Mouse (Mus musculus) MEL (cell line): ENCODE results near the gene Dok7. TPM values are rescaled to one million over a fixed set of nuclear protein-coding genes. Genes with fewer than 3 reads are reported as not detected.

Experiments
- DNase-seq: peaks from one replicate; pipeline ENCODE4 v3.0.0; 2011; ENCODE audit warnings: low read depth, low spot score
- H3K27ac ChIP-seq: 2 replicates; pipeline ENCODE4 v1.5.1; 2012; ENCODE audit warnings: low read depth, mild to moderate bottlenecking, control low read depth, low read length, moderate library complexity; ENCODE audit not compliant: control insufficient read depth
- H3K27me3 ChIP-seq, 2 experiments: fragments of 150-350 bp in 1 of 2; sonication (generic) in 1 of 2; 2 replicates each; pipeline ENCODE4 v1.6.1; 2012; ENCODE audit warnings: low read length in 2 of 2, mild to moderate bottlenecking in 2 of 2, improper control_type of control experiment in 1 of 2, moderate library complexity in 1 of 2; ENCODE audit not compliant: insufficient read depth in 2 of 2, control insufficient read depth in 1 of 2
- H3K36me3 ChIP-seq, 2 experiments: 2 replicates each; pipeline ENCODE4 v1.6.1; 2012 to 2014; ENCODE audit warnings: low read length in 2 of 2, improper control_type of control experiment in 1 of 2, inconsistent platforms in 1 of 2, mild to moderate bottlenecking in 1 of 2; ENCODE audit not compliant: insufficient read depth in 2 of 2, control insufficient read depth in 1 of 2
- H3K4me1 ChIP-seq, 2 experiments: fragments of 150-350 bp in 1 of 2; sonication (generic) in 1 of 2; 2 replicates each; pipeline ENCODE4 v1.6.1; 2012; ENCODE audit warnings: low read length in 2 of 2, improper control_type of control experiment in 1 of 2, mild to moderate bottlenecking in 1 of 2; ENCODE audit not compliant: insufficient read depth in 2 of 2, control insufficient read depth in 1 of 2
- H3K4me3 ChIP-seq, 2 experiments: fragments of 150-350 bp in 1 of 2; sonication (generic) in 1 of 2; 2 replicates each; pipeline ENCODE4 v1.5.1; 2012; ENCODE audit warnings: low read depth in 2 of 2, low read length in 2 of 2, mild to moderate bottlenecking in 2 of 2, moderate library complexity in 2 of 2, control low read depth in 1 of 2, improper control_type of control experiment in 1 of 2; ENCODE audit not compliant: control insufficient read depth in 1 of 2, insufficient read depth in 1 of 2
- H3K79me2 ChIP-seq: 2 replicates; pipeline ENCODE4 v1.6.1; 2012; ENCODE audit warnings: mild to moderate bottlenecking, low read length, moderate library complexity; ENCODE audit not compliant: control insufficient read depth, poor library complexity, insufficient read depth
- H3K9ac ChIP-seq: 2 replicates; pipeline ENCODE4 v1.6.1; 2012; ENCODE audit warnings: low read depth, mild to moderate bottlenecking, control low read depth, low read length, moderate library complexity; ENCODE audit not compliant: control insufficient read depth, poor library complexity, severe bottlenecking
- H3K9me3 ChIP-seq: fragments of 150-350 bp; sonication (generic); replicated peaks from 2 replicates; pipeline ENCODE4 v1.6.1; 2012; ENCODE audit warnings: mild to moderate bottlenecking, low read length, improper control_type of control experiment, moderate library complexity; ENCODE audit not compliant: insufficient read depth
- BHLHE40 ChIP-seq: IDR thresholded peaks from 2 replicates; pipeline ENCODE4 v1.6.1; 2012; ENCODE audit warnings: low read depth, mild to moderate bottlenecking, inconsistent platforms, low read length, improper control_type of control experiment, borderline replicate concordance
- E2F4 ChIP-seq: IDR thresholded peaks from 2 replicates; pipeline ENCODE4 v1.6.1; 2011; ENCODE audit warnings: low read depth, low read length, improper control_type of control experiment, borderline replicate concordance
- ELF1 ChIP-seq: IDR thresholded peaks from 2 replicates; pipeline ENCODE4 v1.6.1; 2014; ENCODE audit warnings: low read depth, mild to moderate bottlenecking, inconsistent platforms, low read length, improper control_type of control experiment, moderate library complexity
- GABPA ChIP-seq: IDR thresholded peaks from 2 replicates; pipeline ENCODE4 v1.6.1; 2012; ENCODE audit warnings: low read depth, mild to moderate bottlenecking, inconsistent platforms, low read length, improper control_type of control experiment, moderate library complexity
- GATA1 ChIP-seq: IDR thresholded peaks from 2 replicates; pipeline ENCODE4 v1.6.1; 2011; ENCODE audit warnings: low read depth, low read length, improper control_type of control experiment
- HCFC1 ChIP-seq: IDR thresholded peaks from 2 replicates; pipeline ENCODE4 v1.6.1; 2012; ENCODE audit warnings: low read depth, mild to moderate bottlenecking, inconsistent platforms, low read length, improper control_type of control experiment, moderate library complexity
- JUND ChIP-seq: IDR thresholded peaks from 2 replicates; pipeline ENCODE4 v1.6.1; 2011; ENCODE audit warnings: low read depth, mild to moderate bottlenecking, improper control_type of control experiment, low read length
- KAT2A ChIP-seq: conservative IDR thresholded peaks from 2 replicates; pipeline ENCODE4 v1.6.1; 2012; ENCODE audit warnings: low read depth, low read length, improper control_type of control experiment, inconsistent platforms
- MAFK ChIP-seq: IDR thresholded peaks from 2 replicates; pipeline ENCODE4 v1.6.1; 2011; ENCODE audit warnings: low read depth, mild to moderate bottlenecking, low read length, improper control_type of control experiment, borderline replicate concordance
- MEF2A ChIP-seq: IDR thresholded peaks from 2 replicates; pipeline ENCODE4 v1.6.1; 2014; ENCODE audit warnings: low read depth, mild to moderate bottlenecking, inconsistent platforms, low read length, improper control_type of control experiment; ENCODE audit not compliant: poor library complexity, insufficient replicate concordance, severe bottlenecking; ENCODE audit errors: extremely low read depth
- MYB ChIP-seq: IDR thresholded peaks from 2 replicates; pipeline ENCODE4 v1.6.1; 2011; ENCODE audit warnings: mild to moderate bottlenecking, low read depth, low read length, improper control_type of control experiment
- MYC ChIP-seq: IDR thresholded peaks from 2 replicates; pipeline ENCODE4 v1.6.1; 2011; ENCODE audit warnings: low read depth, mild to moderate bottlenecking, low read length, improper control_type of control experiment, moderate library complexity
- NELFE ChIP-seq: IDR thresholded peaks from 2 replicates; pipeline ENCODE4 v1.6.1; 2011; ENCODE audit warnings: low read depth, low read length, improper control_type of control experiment
- NRF1 ChIP-seq: IDR thresholded peaks from 2 replicates; pipeline ENCODE4 v1.6.1; 2014; ENCODE audit warnings: low read depth, mild to moderate bottlenecking, inconsistent platforms, low read length, improper control_type of control experiment, moderate library complexity; ENCODE audit not compliant: poor library complexity, insufficient read depth, severe bottlenecking
- POLR2A ChIP-seq, 2 experiments: IDR thresholded peaks; 2 replicates each; pipeline ENCODE4 v1.6.1; 2011 to 2012; ENCODE audit warnings: low read length in 2 of 2, mild to moderate bottlenecking in 2 of 2, control low read depth in 1 of 2, improper control_type of control experiment in 1 of 2, low read depth in 1 of 2, moderate library complexity in 1 of 2; ENCODE audit not compliant: control insufficient read depth in 1 of 2, insufficient read depth in 1 of 2, poor library complexity in 1 of 2
- RAD21 ChIP-seq: IDR thresholded peaks from 2 replicates; pipeline ENCODE4 v1.6.1; 2011; ENCODE audit warnings: mild to moderate bottlenecking, low read depth, low read length, improper control_type of control experiment
- RCOR1 ChIP-seq: IDR thresholded peaks from 2 replicates; pipeline ENCODE4 v1.6.1; 2012; ENCODE audit warnings: low read depth, mild to moderate bottlenecking, inconsistent platforms, low read length, improper control_type of control experiment
- SIN3A ChIP-seq: IDR thresholded peaks from 2 replicates; pipeline ENCODE4 v1.6.1; 2012; ENCODE audit warnings: low read length, improper control_type of control experiment, inconsistent platforms
- TBP ChIP-seq: IDR thresholded peaks from 2 replicates; pipeline ENCODE4 v1.8.0; 2011; ENCODE audit warnings: low read depth, low read length, improper control_type of control experiment
- ZKSCAN1 ChIP-seq: IDR thresholded peaks from 2 replicates; pipeline ENCODE4 v1.6.1; 2012; ENCODE audit warnings: low read depth, mild to moderate bottlenecking, inconsistent platforms, low read length, improper control_type of control experiment, moderate library complexity
- ZMIZ1 ChIP-seq: IDR thresholded peaks from 2 replicates; pipeline ENCODE4 v1.6.1; 2012; ENCODE audit warnings: low read depth, mild to moderate bottlenecking, inconsistent platforms, low read length, improper control_type of control experiment, moderate library complexity
- polyA plus RNA-seq, 2 experiments: library from polyadenylated mRNA; stranded (reverse) in 1 of 2; unstranded in 1 of 2; fragments of >175 nt in 1 of 2; fragments of >200 nt in 1 of 2; gene quantifications; 2 replicates each; pipeline versions ENCODE4 v1.2.1 to v1.2.4; 2012; ENCODE audit warnings: low replicate concordance in 2 of 2, low read depth in 1 of 2; ENCODE audit not compliant: insufficient read length in 2 of 2, insufficient read depth in 1 of 2, missing spikeins in 1 of 2
- total RNA-seq: library from RNA; depleted of rRNA; stranded (reverse); fragments of 300-350 nt; gene quantifications from 2 replicates; pipeline ENCODE4 v1.2.3, GENCODE M21; 2012

Gene Dok7
- total and polyA plus RNA-seq, 3 experiments: 0.08 to 0.21 TPM; not detected in 1

GRCm38 (mm10) chr5:35103528-35103927 lies 47.0 kb downstream of the Dok7 start:
- H3K36me3 ChIP-seq: peaks cover 0 to 5% of the 10 kb centered on the region in 2 experiments; a peak in 3 of 4 replicates
- no peak for DNase-seq
- TF ChIP-seq GATA1 (no peak), NRF1 (no peak), ELF1 (no peak), ZKSCAN1 (no peak), SIN3A (no peak), POLR2A (IDR thresholded peaks at IDR 0.05; ENCODE audit: control insufficient read depth in 1 of 2, insufficient read depth in 1 of 2, low read depth in 1 of 2, low read length in 2 of 2, poor library complexity in 1 of 2) (no peak), HCFC1 (no peak), ZMIZ1 (no peak), RAD21 (no peak), MYB (no peak), MYC (no peak), BHLHE40 (no peak), MEF2A (no peak), MAFK (no peak), KAT2A (no peak), E2F4 (no peak), RCOR1 (no peak), GABPA (no peak), JUND (no peak)
- no peak overlapping the region for H3K27ac ChIP-seq
- H3K9me3 ChIP-seq: no peaks in the 10 kb centered on the region
- H3K27me3 ChIP-seq: peaks cover 0 to 4% of the 10 kb centered on the region in 2 experiments; a peak in 2 of 4 replicates
- peaks cover 5 to 7% of the 10 kb centered on the region in 2 experiments for H3K4me1 ChIP-seq
- H3K79me2 ChIP-seq: peaks cover 12% of the 10 kb centered on the region
- H3K4me3 ChIP-seq: no peak overlapping the region
- H3K9ac ChIP-seq: no peak overlapping the region

- Histone ChIP-seq H3K36me3 (peaks cover 0 to 5% of the 10 kb centered on the region in 2 experiments; a peak in 3 of 4 replicates), H3K4me3 (peak overlapping the region; percentile 4 to 99; a peak in 3 of 4 replicates), H3K9me3 (no peaks in the 10 kb centered on the region), H3K79me2 (peaks cover 12% of the 10 kb centered on the region), H3K9ac (peak overlapping the region; percentile 81; the same call in 1 of the 2 replicates), H3K27me3 (peaks cover 0 to 4% of the 10 kb centered on the region in 2 experiments; a peak in 2 of 4 replicates), H3K4me1 (peaks cover 5 to 7% of the 10 kb centered on the region in 2 experiments), H3K27ac (no peak overlapping the region)
- no peak for DNase-seq
- TF ChIP-seq TBP (no peak), NELFE (no peak), SIN3A (no peak), E2F4 (no peak)
Observed at GRCm38 (mm10) chr5:35104183-35104959, 47.8 kb downstream of the Dok7 start.
